Mouse (Mus musculus) cerebellum, postnatal 25 days (tissue): Measurements from ENCODE around the gene Gkn2.

ENCODE experiments used
- DNase-seq, 2 experiments: peaks; one replicate each; pipeline ENCODE4 v3.0.0; 2021; ENCODE audit warnings: mixed read lengths in 2 of 2

Gkn2 gene

GRCm38 (mm10) chr6:87373057-87373456 lies at the start of gene Gkn2:
Gkn2 (plus strand) TSS chr6:87373357.
- DNase-seq = no peak

DNA sequence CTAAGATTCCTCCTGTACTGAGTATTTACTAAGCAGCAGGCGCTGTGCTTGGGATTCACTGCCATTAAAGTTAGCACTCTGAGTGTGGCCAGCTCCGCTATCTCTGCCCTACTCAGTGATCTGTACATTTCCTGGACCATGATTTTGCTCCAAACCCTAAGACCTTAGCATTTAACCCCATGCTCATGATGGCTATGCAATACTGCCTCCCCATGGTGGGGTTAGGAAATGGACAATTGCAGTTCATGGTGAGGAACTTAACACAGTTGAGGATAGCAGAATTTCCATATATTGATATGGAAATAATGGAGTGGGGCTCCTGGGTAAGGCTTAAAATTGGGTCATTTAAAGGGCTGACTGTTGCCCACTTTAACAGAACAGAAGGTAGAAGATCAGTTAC lies 49.8 kb upstream of the Gkn2 start:
- DNase-seq = peak in 1 of 2 experiments; percentile 32

- no peak for DNase-seq
Measured at GRCm38 (mm10) chr6:87326932-87327331, 46.2 kb upstream of the Gkn2 start.

GRCm38 (mm10) chr6:87328265-87329173 lies 44.6 kb upstream of the Gkn2 start:
- peak in 1 of 2 experiments; percentile 14 for DNase-seq

DNA sequence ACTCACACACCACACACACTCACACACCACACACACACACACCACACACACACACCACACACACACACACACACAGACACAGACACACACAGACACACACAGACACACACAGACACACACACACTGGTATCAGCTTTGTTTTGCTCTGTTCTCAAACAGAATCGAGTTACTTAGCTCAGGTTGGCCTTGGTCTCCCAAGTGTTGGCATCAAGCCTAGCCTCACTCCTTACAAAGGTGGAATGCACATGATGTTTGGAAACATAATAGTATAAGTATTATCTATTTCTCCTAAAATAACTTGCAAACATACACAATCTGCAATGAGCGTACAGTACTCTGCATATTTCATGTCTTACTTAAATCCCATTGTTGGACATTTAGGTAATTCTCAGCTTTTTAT lies 40.8 kb upstream of the Gkn2 start:
- DNase-seq = no peak

- peak in 1 of 2 experiments; percentile 9 for DNase-seq
Measured at GRCm38 (mm10) chr6:87334361-87335090, 38.6 kb upstream of the Gkn2 start.

- DNase-seq = peak; percentile 59 to 60
Measured at GRCm38 (mm10) chr6:87335091-87335934, 37.8 kb upstream of the Gkn2 start, which contains the start of gene Antxr1. Antxr1 (minus strand) TSS chr6:87335821.

- DNase-seq = no peak
Measured at GRCm38 (mm10) chr6:87335935-87336295, 37.2 kb upstream of the Gkn2 start.

DNA sequence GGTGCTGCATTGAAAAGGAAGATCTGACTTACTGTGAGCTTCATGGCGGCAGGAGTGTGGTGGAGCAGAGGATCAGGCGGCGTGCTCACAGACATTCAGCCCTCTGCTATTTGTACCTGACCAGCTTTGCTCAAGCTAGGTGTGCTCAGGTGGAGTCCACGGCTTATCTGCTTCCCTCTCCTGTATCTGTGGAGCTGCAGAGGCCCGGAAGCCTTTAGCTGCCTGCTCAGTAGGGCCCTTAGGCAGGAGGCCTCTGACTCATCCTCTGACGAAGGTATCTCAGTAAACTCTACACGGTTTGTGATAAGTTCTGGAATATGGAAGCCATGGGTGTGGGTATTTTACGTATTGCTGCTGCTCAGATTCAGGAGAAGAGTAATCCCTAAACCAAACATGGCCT lies 22.3 kb upstream of the Gkn2 start, which contains the start of gene Gkn1:
Gene Gkn1 (minus strand): TSS at position 114 of the 400 bp plus-strand sequence.
- DNase-seq = no peak

GRCm38 (mm10) chr6:87354441-87354840 lies 18.7 kb upstream of the Gkn2 start:
- no peak for DNase-seq

- DNase-seq = no peak
Measured at GRCm38 (mm10) chr6:87369223-87369622, 3.9 kb upstream of the Gkn2 start.

- DNase-seq = peak in 1 of 2 experiments; percentile 41
Measured at GRCm38 (mm10) chr6:87383926-87384691, 11.0 kb downstream of the Gkn2 start.

DNA sequence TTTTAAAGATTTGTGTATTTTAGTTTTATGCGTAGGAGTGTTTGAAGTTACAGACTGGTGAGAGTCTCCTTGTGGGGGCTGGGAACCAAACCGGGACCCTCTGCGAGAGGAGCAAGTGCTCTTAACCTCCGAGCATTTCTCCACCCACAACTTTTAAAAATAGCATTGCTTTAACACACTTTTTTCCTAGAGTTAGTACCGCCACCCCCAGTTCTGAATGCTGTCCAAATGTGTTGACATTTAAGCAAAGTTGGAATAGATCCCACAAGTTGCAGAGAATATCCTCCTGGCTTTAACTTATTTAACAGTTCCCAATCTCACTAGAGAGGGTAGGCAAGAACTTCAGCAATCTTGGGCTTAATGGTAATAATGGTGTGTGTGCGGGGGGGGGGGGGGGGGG lies 11.6 kb downstream of the Gkn2 start:
- no peak for DNase-seq

DNA sequence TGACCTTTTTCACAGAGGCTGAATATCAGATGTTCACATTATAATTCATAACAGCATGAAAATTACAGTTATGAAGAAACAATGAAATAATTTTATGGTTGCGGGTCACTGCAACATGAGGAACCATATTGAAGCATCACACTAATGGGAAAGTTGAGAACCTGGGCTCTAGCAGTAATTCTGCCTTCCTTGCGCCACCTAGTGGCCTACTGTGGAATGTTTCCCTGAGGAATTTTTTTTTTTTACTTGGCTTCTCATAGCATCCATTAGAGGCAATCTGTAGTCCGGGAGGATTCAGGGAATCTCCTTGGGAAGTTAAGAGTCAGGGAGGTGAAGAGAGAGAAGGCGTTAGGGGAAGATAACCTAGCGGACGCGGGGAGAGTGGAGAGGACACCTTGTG lies 13.0 kb downstream of the Gkn2 start:
- peak; percentile 53 to 75 for DNase-seq

GRCm38 (mm10) chr6:87386681-87387080 lies 13.5 kb downstream of the Gkn2 start:
- no peak for DNase-seq

DNA sequence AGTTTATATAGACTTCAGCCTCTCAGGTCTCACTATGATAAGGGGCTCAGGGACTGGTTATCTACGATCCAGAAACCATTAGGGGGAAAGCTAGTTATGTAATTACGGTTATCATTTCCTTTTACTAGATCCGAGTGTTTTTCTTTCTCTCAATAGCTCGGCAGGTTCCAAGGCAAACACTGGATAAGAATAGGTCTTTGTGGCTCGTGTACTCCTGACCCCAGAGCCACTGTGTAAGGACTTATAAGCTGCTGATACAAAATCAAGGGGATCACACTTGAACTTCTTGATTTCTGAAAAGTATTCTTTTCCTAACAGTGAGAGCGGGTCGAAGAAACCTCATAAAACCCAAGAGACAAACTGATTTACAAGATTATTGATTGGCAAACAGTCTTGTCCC lies 15.7 kb downstream of the Gkn2 start, which contains the start of gene Gkn3:
Gene Gkn3 (minus strand): TSS at position 59 of the 400 bp plus-strand sequence.
- DNase-seq = no peak

DNA sequence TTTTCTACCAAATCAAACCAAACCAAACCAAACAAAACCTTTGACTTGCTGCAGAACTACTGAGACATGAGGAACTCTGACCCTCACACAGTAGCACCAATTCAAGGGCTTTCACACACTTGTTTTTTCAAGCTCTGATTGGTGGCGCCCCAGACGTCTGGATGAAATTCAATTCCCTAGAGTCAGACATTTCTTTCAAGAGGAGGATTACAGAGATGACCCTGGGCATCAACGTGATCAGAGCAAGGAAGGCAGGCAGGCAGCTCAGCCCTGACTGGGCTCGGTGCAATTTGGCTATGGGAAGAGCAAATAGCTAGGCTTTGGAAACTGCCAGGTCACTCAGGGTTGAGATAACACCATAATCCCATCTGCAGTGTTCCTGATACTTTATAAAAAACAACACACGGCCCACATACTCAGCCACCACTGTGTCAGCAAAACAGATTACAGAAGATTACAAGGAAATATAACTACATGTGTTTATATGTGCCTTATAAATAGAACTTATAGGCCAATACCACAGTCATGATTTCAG lies 16.4 kb downstream of the Gkn2 start:
- no peak for DNase-seq

- DNase-seq = no peak
Measured at GRCm38 (mm10) chr6:87393466-87394205, 20.5 kb downstream of the Gkn2 start.

GRCm38 (mm10) chr6:87394783-87395182 lies 21.6 kb downstream of the Gkn2 start:
- no peak for DNase-seq

GRCm38 (mm10) chr6:87399137-87399536 lies 26.0 kb downstream of the Gkn2 start:
- DNase-seq = peak; percentile 71 to 85
